Comparison of ENCODE assay signal across 13 mouse cellular contexts in genomic region chr17:80952305-80952704, GRCm38 (mm10). TPM values are rescaled to one million over a fixed set of nuclear protein-coding genes. Genes with fewer than 3 reads are reported as not detected.
DNase-seq lines count a peak whose midpoint lies in the region; ATAC-seq and TF ChIP-seq lines count a peak whose summit lies in the region.
"Had no signal": no experiment of that assay in that cellular context is flagged by ENCODE, and none has a peak within 500 bp of the region (broad histone marks: within the 10 kb centered on the region; RNA-seq: fewer than 3 reads in every experiment).

No protein-coding gene starts in this region.

- H3K4me3 ChIP-seq in hindbrain, embryonic 15.5 days = no peak overlapping the region
- H3K4me3 ChIP-seq in hindbrain, embryonic 11.5 days (ENCODE audit: low read depth, low read length) = no peak overlapping the region
- H3K4me3 ChIP-seq in forebrain, postnatal 0 days (ENCODE audit: low read depth, low read length) = no peak overlapping the region
- H3K4me3 ChIP-seq in heart, embryonic 12.5 days = no peak overlapping the region
- H3K4me3 ChIP-seq: intestine, embryonic 15.5 days had no signal

- H3K27ac ChIP-seq in hindbrain, embryonic 15.5 days (replicated peaks) = peak overlapping the region; percentile 22; the same call in 1 of the 2 replicates
- H3K27ac ChIP-seq in hindbrain, embryonic 11.5 days (ENCODE audit: low read depth, low read length) = no peak overlapping the region
- H3K27ac ChIP-seq in forebrain, postnatal 0 days (ENCODE audit: low read depth, low read length) = no peak overlapping the region
- no peak overlapping the region for H3K27ac ChIP-seq in heart, embryonic 12.5 days (ENCODE audit: poor library complexity, severe bottlenecking)
- H3K27ac ChIP-seq: intestine, embryonic 15.5 days had no signal

- no peak for TF ChIP-seq CTCF in forebrain, postnatal 0 days (IDR thresholded peaks at IDR 0.05; ENCODE audit: low read depth)

- DNase-seq in hindbrain, embryonic 11.5 days (ENCODE audit: low spot score) = no peak
- peak; percentile 84 for DNase-seq in cerebellum, adult 9-10 months
- DNase-seq in forebrain, postnatal 0 days = peak; percentile 48
- DNase-seq in retina, embryonic 14.5 days (ENCODE audit: low spot score) = peak; percentile 74
- DNase-seq in urinary bladder, postnatal 4 days (ENCODE audit: low spot score in 2 of 2) = no peak
- DNase-seq in embryo, embryonic 11 days = no peak
- DNase-seq: lung, postnatal 14 days; spleen, adult 18-20 months had no signal

- no peaks in the 10 kb centered on the region for H3K9me3 ChIP-seq in hindbrain, embryonic 15.5 days
- no peaks in the 10 kb centered on the region for H3K9me3 ChIP-seq in hindbrain, embryonic 11.5 days (ENCODE audit: control insufficient read depth, low read length)
- no peaks in the 10 kb centered on the region for H3K9me3 ChIP-seq in forebrain, postnatal 0 days (ENCODE audit: low read length)
- H3K9me3 ChIP-seq in heart, embryonic 12.5 days (replicated peaks) = no peaks in the 10 kb centered on the region
- H3K9me3 ChIP-seq: intestine, embryonic 15.5 days had no signal

- H3K4me2 ChIP-seq in hindbrain, embryonic 15.5 days = no peak overlapping the region
- H3K4me2 ChIP-seq in hindbrain, embryonic 11.5 days (replicated peaks; ENCODE audit: low read depth, low read length) = no peak overlapping the region
- H3K4me2 ChIP-seq in forebrain, postnatal 0 days (ENCODE audit: low read depth) = no peak overlapping the region
- H3K4me2 ChIP-seq in heart, embryonic 12.5 days = no peak overlapping the region
- H3K4me2 ChIP-seq: intestine, embryonic 15.5 days had no signal

- no peaks in the 10 kb centered on the region for H3K36me3 ChIP-seq in hindbrain, embryonic 15.5 days
- H3K36me3 ChIP-seq in hindbrain, embryonic 11.5 days (ENCODE audit: control insufficient read depth, insufficient read depth, low read length) = no peaks in the 10 kb centered on the region
- no peaks in the 10 kb centered on the region for H3K36me3 ChIP-seq in forebrain, postnatal 0 days (ENCODE audit: insufficient read depth)
- no peaks in the 10 kb centered on the region for H3K36me3 ChIP-seq in heart, embryonic 12.5 days
- H3K36me3 ChIP-seq: intestine, embryonic 15.5 days had no signal

- WGBS in hindbrain, embryonic 15.5 days = 34% methylated on average over 7 of the region's 7 CpGs
- 74% methylated on average over 7 of the region's 7 CpGs for WGBS in hindbrain, embryonic 11.5 days
- WGBS in forebrain, postnatal 0 days = 22% methylated on average over 7 of the region's 7 CpGs
- 46% methylated on average over 7 of the region's 7 CpGs for WGBS in heart, embryonic 12.5 days

- no peaks in the 10 kb centered on the region for H3K27me3 ChIP-seq in hindbrain, embryonic 15.5 days
- H3K27me3 ChIP-seq in hindbrain, embryonic 11.5 days (ENCODE audit: control insufficient read depth, insufficient read depth, low read length) = no peaks in the 10 kb centered on the region
- H3K27me3 ChIP-seq in forebrain, postnatal 0 days (ENCODE audit: insufficient read depth, low read length) = no peaks in the 10 kb centered on the region
- peaks cover 10% of the 10 kb centered on the region for H3K27me3 ChIP-seq in heart, embryonic 12.5 days (replicated peaks)
- H3K27me3 ChIP-seq: intestine, embryonic 15.5 days; Patski had no signal

- peak; percentile 59 for ATAC-seq in hindbrain, embryonic 15.5 days (ENCODE audit: low FRiP score, low read depth)
- ATAC-seq in hindbrain, embryonic 11.5 days (ENCODE audit: low FRiP score) = no peak
- peak; percentile 70; the same call in 1 of the 2 replicates for ATAC-seq in forebrain, postnatal 0 days
- ATAC-seq in heart, embryonic 12.5 days (ENCODE audit: insufficient number of reproducible peaks, low FRiP score) = no peak
- ATAC-seq: CD4-positive, CD25-positive, alpha-beta regulatory T cell, adult 4 months; intestine, embryonic 15.5 days; Patski had no signal

- peaks cover 45% of the 10 kb centered on the region for H3K4me1 ChIP-seq in hindbrain, embryonic 15.5 days (replicated peaks)
- H3K4me1 ChIP-seq in hindbrain, embryonic 11.5 days (replicated peaks; ENCODE audit: control insufficient read depth, insufficient read depth, low read length) = no peaks in the 10 kb centered on the region
- H3K4me1 ChIP-seq in forebrain, postnatal 0 days (ENCODE audit: insufficient read depth) = 0 out of 2 replicates have a peak, but pooled peaks cover 5% of the 10 kb centered on the region
- peaks cover 24% of the 10 kb centered on the region for H3K4me1 ChIP-seq in heart, embryonic 12.5 days (replicated peaks)
- H3K4me1 ChIP-seq: intestine, embryonic 15.5 days had no signal

- H3K9ac ChIP-seq in hindbrain, embryonic 15.5 days = no peak overlapping the region
- no peak overlapping the region for H3K9ac ChIP-seq in hindbrain, embryonic 11.5 days (ENCODE audit: low read depth, low read length)
- no peak overlapping the region for H3K9ac ChIP-seq in forebrain, postnatal 0 days
- no peak overlapping the region for H3K9ac ChIP-seq in heart, embryonic 12.5 days
- H3K9ac ChIP-seq: intestine, embryonic 15.5 days had no signal

RNA-seq across cellular contexts. Expression of gene Tmem178, which starts 7.9 kb away (rescaled TPM):
- polyA plus RNA-seq in hindbrain, embryonic 15.5 days (2015; fragmentation: Nextera tagmentation; extraction: Ambion mirVana) = 31.1 and 32.9 TPM in 2 replicates
- polyA plus RNA-seq in hindbrain, embryonic 11.5 days (2014; fragmentation: Nextera tagmentation; extraction: Ambion mirVana) = 17.0 and 19.8 TPM in 2 replicates
- 33.3 and 35.2 TPM in 2 replicates for total RNA-seq in forebrain, postnatal 0 days (2014; rRNA removed)
- polyA plus RNA-seq in forebrain, postnatal 0 days (2015; fragmentation: Nextera tagmentation; extraction: Ambion mirVana) = 34.0 and 34.6 TPM in 2 replicates
- polyA plus RNA-seq in heart, embryonic 12.5 days (2016; fragmentation: Nextera tagmentation; extraction: Ambion mirVana) = 8.5 and 8.7 TPM in 2 replicates
- polyA plus RNA-seq: CD4-positive, CD25-positive, alpha-beta regulatory T cell, adult 4 months had no signal

Comparison
In these comparisons a context has a peak if more than half of its experiments do, and no peak if none do; other contexts are left out.
1. ATAC-seq: peak in hindbrain, embryonic 15.5 days (single experiment) and forebrain, postnatal 0 days (single experiment); none in hindbrain, embryonic 11.5 days (single experiment) and heart, embryonic 12.5 days (single experiment).
2. DNase-seq: peak in cerebellum, adult 9-10 months (single experiment), forebrain, postnatal 0 days (single experiment) and retina, embryonic 14.5 days (single experiment); none in hindbrain, embryonic 11.5 days (single experiment), urinary bladder, postnatal 4 days (0 of 2) and embryo, embryonic 11 days (single experiment).